ENCODE assay signal across 19 mouse cellular contexts in the genomic region with DNA sequence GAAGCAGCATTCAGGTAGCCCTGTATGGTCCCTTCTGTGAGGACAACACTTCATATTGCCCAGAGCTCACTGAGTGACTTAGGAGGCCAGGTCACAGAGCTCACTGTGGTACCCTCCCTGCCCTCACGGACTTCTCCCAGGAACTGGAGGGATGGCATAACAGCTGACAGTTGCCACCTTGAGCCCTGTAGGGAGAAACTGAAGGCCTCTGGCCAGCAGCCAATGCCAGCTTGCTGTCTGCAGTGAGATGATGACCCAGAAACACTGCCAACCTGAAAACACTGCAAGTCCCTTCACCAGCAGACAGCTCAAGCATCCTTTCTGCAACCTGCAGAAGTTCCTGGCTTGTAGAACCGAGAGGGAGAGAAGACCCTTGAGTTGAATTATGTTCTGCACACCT. TPM values are rescaled to one million over a fixed set of nuclear protein-coding genes. Genes with fewer than 3 reads are reported as not detected.
DNase-seq lines count a peak whose midpoint lies in the region; ATAC-seq and TF ChIP-seq lines count a peak whose summit lies in the region.
"Had no signal": no experiment of that assay in that cellular context is flagged by ENCODE, and none has a peak within 500 bp of the region (broad histone marks: within the 10 kb centered on the region; RNA-seq: fewer than 3 reads in every experiment).

No protein-coding gene starts in this region.

- intact Hi-C loops in gastrocnemius, adult 2 months (cut with DNase I) = loop anchor here (2.0 to 10.0 kb wide), 4 partner anchors 119 to 306 kb away; no protein-coding TSS in a partner anchor
- intact Hi-C loops in gastrocnemius, postnatal 36 days (cut with DNase I) = loop anchor here (2.0 to 10.0 kb wide), 2 partner anchors 119 to 309 kb away; no protein-coding TSS in a partner anchor

- H3K4me3 ChIP-seq in gastrocnemius, adult 2 months = no peak overlapping the region
- H3K4me3 ChIP-seq in heart, embryonic 11.5 days (ENCODE audit: low read depth, low read length) = no peak overlapping the region
- H3K4me3 ChIP-seq: hindbrain, embryonic 15.5 days; limb, embryonic 10.5 days; liver, embryonic 12.5 days; lung, embryonic 15.5 days; megakaryocyte, embryonic 14.5 days; neural tube, embryonic 13.5 days had no signal

- 63% methylated on average over 2 of the region's 2 CpGs for WGBS in heart, embryonic 11.5 days (ENCODE audit: insufficient replicate concordance)

- DNase-seq in gastrocnemius, adult 2 months = peak; percentile 86
- no peak for DNase-seq in gastrocnemius, postnatal 36 days
- peak; percentile 32 for DNase-seq in retina, postnatal 1 day
- DNase-seq in retina, embryonic 14.5 days (ENCODE audit: low spot score) = no peak
- DNase-seq in cerebellum, adult 9-10 months = peak; percentile 92
- no peak for DNase-seq in urinary bladder, postnatal 25 days (ENCODE audit: low spot score)
- DNase-seq in MN1 (ENCODE audit: low spot score) = no peak
- DNase-seq: heart, adult 18-20 months; kidney, adult 11 months; spleen, adult 18-20 months; thymus, postnatal 25 days had no signal

- H3K9me3 ChIP-seq in heart, embryonic 11.5 days (replicated peaks; ENCODE audit: control insufficient read depth, low read length) = no peaks in the 10 kb centered on the region
- H3K9me3 ChIP-seq: hindbrain, embryonic 15.5 days; limb, embryonic 10.5 days; liver, embryonic 12.5 days; lung, embryonic 15.5 days; megakaryocyte, embryonic 14.5 days; neural tube, embryonic 13.5 days had no signal

- no peak overlapping the region for H3K4me2 ChIP-seq in heart, embryonic 11.5 days
- H3K4me2 ChIP-seq: hindbrain, embryonic 15.5 days; liver, embryonic 12.5 days; lung, embryonic 15.5 days; neural tube, embryonic 13.5 days had no signal

- no peak for ATAC-seq in heart, embryonic 11.5 days (replicated peaks; ENCODE audit: insufficient number of reproducible peaks, low FRiP score, low TSS enrichment)
- ATAC-seq: liver, embryonic 12.5 days; Patski had no signal

- H3K27ac ChIP-seq in gastrocnemius, adult 2 months = peak overlapping the region; percentile 58; the same call in 1 of the 2 replicates
- no peak overlapping the region for H3K27ac ChIP-seq in heart, embryonic 11.5 days (ENCODE audit: low read depth, low read length)
- H3K27ac ChIP-seq: hindbrain, embryonic 15.5 days; limb, embryonic 10.5 days; liver, embryonic 12.5 days; lung, embryonic 15.5 days; neural tube, embryonic 13.5 days had no signal

- no peak for TF ChIP-seq CTCF in gastrocnemius, adult 2 months (IDR thresholded peaks at IDR 0.05)

- no peaks in the 10 kb centered on the region for H3K27me3 ChIP-seq in heart, embryonic 11.5 days (ENCODE audit: control insufficient read depth, insufficient read depth, low read length)
- H3K27me3 ChIP-seq: hindbrain, embryonic 15.5 days; liver, embryonic 12.5 days; lung, embryonic 15.5 days; neural tube, embryonic 13.5 days; Patski had no signal

- H3K4me1 ChIP-seq in heart, embryonic 11.5 days (ENCODE audit: control insufficient read depth, insufficient read depth, low read length) = peaks cover 13% of the 10 kb centered on the region

- no peak overlapping the region for H3K9ac ChIP-seq in heart, embryonic 11.5 days (ENCODE audit: low read depth, low read length)
- H3K9ac ChIP-seq: hindbrain, embryonic 15.5 days; liver, embryonic 12.5 days; lung, embryonic 15.5 days; neural tube, embryonic 13.5 days had no signal

- H3K36me3 ChIP-seq in heart, embryonic 11.5 days (ENCODE audit: control insufficient read depth, insufficient read depth, low read length) = no peaks in the 10 kb centered on the region
- H3K36me3 ChIP-seq: hindbrain, embryonic 15.5 days; lung, embryonic 15.5 days; neural tube, embryonic 13.5 days had no signal

RNA-seq across cellular contexts. Expression of a gene that starts 20.5 kb away (rescaled TPM):
- 10 to 100 TPM; 18.9 to 32.6 TPM for total RNA-seq in gastrocnemius, adult 2 months (2021)
- total RNA-seq in gastrocnemius, postnatal 36 days (2021) = 10 to 100 TPM; 16.3 to 27.7 TPM
- 3.4 and 7.1 TPM in 2 replicates for polyA plus RNA-seq in heart, embryonic 11.5 days (2014; fragmentation: Nextera tagmentation; extraction: Ambion mirVana)

Comparison
In these comparisons a context has a peak if more than half of its experiments do, and no peak if none do; other contexts are left out.
1. DNase-seq: peak in gastrocnemius, adult 2 months (single experiment), retina, postnatal 1 day (single experiment) and cerebellum, adult 9-10 months (single experiment); none in gastrocnemius, postnatal 36 days (0 of 2), retina, embryonic 14.5 days (single experiment), urinary bladder, postnatal 25 days (single experiment) and MN1 (single experiment).